Mouse (Mus musculus) thymus, postnatal 0 days (tissue): ENCODE data around the gene Adh5. TPM values are rescaled to one million over a fixed set of nuclear protein-coding genes. Genes with fewer than 3 reads are reported as not detected.

Experiments
- polyA plus RNA-seq: library from polyadenylated mRNA; unstranded; fragments of >200 nt; fragmentation: Nextera tagmentation; extraction: Ambion mirVana; gene quantifications from 2 replicates; pipeline ENCODE4 v1.2.1, GENCODE M21; 2015

The Adh5 gene
- polyA plus RNA-seq, 1 experiment from 2014 or later, result 201 TPM

Other genes with a start within 250 kb of the Adh5 start
- not detected in 2 replicates for gene 4930579F01Rik, start 249.3 kb upstream of the Adh5 start, polyA plus RNA-seq
- 0.18 and 0.44 TPM in 2 replicates for gene Adh7, start 225.3 kb upstream of the Adh5 start, polyA plus RNA-seq
- 6.9 and 8.0 TPM in 2 replicates for gene Adh1, start 182.1 kb upstream of the Adh5 start, polyA plus RNA-seq
- gene Adh6a, start 129.8 kb upstream of the Adh5 start, polyA plus RNA-seq, result 0.40 and 0.46 TPM in 2 replicates
- gene Adh6b, start 101.3 kb upstream of the Adh5 start, polyA plus RNA-seq, result 0.14 and 0.36 TPM in 2 replicates
- not detected in 2 replicates for gene Adh4, start 27.6 kb upstream of the Adh5 start, polyA plus RNA-seq
- gene Metap1, start 46.4 kb downstream of the Adh5 start, polyA plus RNA-seq, result 32.8 and 36.3 TPM in 2 replicates
- gene Eif4e, start 83.1 kb downstream of the Adh5 start, polyA plus RNA-seq, result 251 and 280 TPM in 2 replicates